28 mouse cellular contexts compared by ENCODE assay signal in the genomic region with DNA sequence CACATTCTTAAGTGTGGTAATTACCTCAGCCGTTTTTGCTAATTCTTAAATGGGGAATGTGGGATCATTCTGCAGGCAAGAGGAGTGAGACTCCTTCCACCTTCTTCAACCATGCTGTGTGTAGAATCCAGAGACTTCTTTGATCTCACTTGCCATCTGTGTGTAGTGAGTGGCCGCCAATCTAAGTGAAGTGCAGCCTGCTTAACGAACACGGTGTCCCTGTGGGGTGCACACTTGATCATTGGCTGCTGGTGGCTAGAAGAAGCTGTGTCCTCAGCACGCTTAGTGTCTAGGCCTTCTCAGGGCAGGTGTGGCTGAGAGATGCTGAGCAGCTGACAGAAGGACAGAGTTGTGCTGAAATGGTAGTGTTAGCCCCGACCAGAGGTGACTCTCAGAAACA.
DNase-seq lines count a peak whose midpoint lies in the region; ATAC-seq lines count a peak whose summit lies in the region.
"Had no signal": no experiment of that assay in that cellular context is flagged by ENCODE, and none has a peak within 500 bp of the region (broad histone marks: within the 10 kb centered on the region; RNA-seq: fewer than 3 reads in every experiment).

No protein-coding gene starts in this region.

- H3K4me3 ChIP-seq in megakaryocyte, embryonic 14.5 days (replicated peaks) = peak overlapping the region; percentile 64
- H3K4me3 ChIP-seq: embryonic facial prominence, embryonic 13.5 days; embryonic facial prominence, embryonic 15.5 days; erythroblast, embryonic 14.5 days; forebrain, embryonic 10.5 days; forebrain, embryonic 13.5 days had no signal

- peaks cover 34% of the 10 kb centered on the region for H3K9me3 ChIP-seq in megakaryocyte, embryonic 14.5 days
- H3K9me3 ChIP-seq: embryonic facial prominence, embryonic 13.5 days; embryonic facial prominence, embryonic 15.5 days; forebrain, embryonic 10.5 days; forebrain, embryonic 13.5 days had no signal

- DNase-seq in embryo, embryonic 10 days (ENCODE audit: low spot score) = peak; percentile 18
- DNase-seq in embryo, embryonic 10.5 days (ENCODE audit: low spot score) = no peak
- DNase-seq in heart, adult 11 months = peak; percentile 28
- DNase-seq in heart, postnatal 4 days = no peak
- DNase-seq: adrenal gland, adult 8-10 months; adrenal gland, postnatal 14 days; adrenal gland, postnatal 36 days; B cell, adult 2 months; cerebellum, adult 11 months; cerebellum, adult 18-20 months; cerebellum, adult 8-10 months; cerebellum, adult 9-11 months; cerebellum, postnatal 14 days; cerebellum, postnatal 36 days; embryo, embryonic 11 days had no signal

- peaks cover 6% of the 10 kb centered on the region for H3K36me3 ChIP-seq in megakaryocyte, embryonic 14.5 days (replicated peaks; ENCODE audit: low read length)
- H3K36me3 ChIP-seq: embryonic facial prominence, embryonic 13.5 days; embryonic facial prominence, embryonic 15.5 days; forebrain, embryonic 10.5 days; G1E had no signal

- no peaks in the 10 kb centered on the region; the same call in 1 of the 2 replicates for H3K4me1 ChIP-seq in megakaryocyte, embryonic 14.5 days

- H3K27me3 ChIP-seq in megakaryocyte, embryonic 14.5 days (replicated peaks) = no peaks in the 10 kb centered on the region
- H3K27me3 ChIP-seq: CH12.LX; embryonic facial prominence, embryonic 15.5 days; Patski had no signal

- ATAC-seq in megakaryocyte, adult 5-6 weeks (ENCODE audit: poor library complexity, severe bottlenecking) = no peak
- ATAC-seq: activated CD4-positive, CD25-positive, alpha-beta regulatory T cell, adult 4 months; CD4-positive, CD25-positive, alpha-beta regulatory T cell, adult 4 months; forebrain, embryonic 13.5 days; forebrain, embryonic 16.5 days; Patski had no signal

Comparison
In these comparisons a context has a peak if more than half of its experiments do, and no peak if none do; other contexts are left out.
1. DNase-seq: peak in embryo, embryonic 10 days (single experiment) and heart, adult 11 months (single experiment); none in embryo, embryonic 10.5 days (single experiment) and heart, postnatal 4 days (single experiment).